Mouse (Mus musculus) myocyte (in vitro differentiated cells): Measurements from ENCODE around the gene Gm10198.

ENCODE experiments used
- E2F4 ChIP-seq: IDR thresholded peaks from one replicate; pipeline ENCODE4 v1.6.1; 2011; ENCODE audit warnings: mild to moderate bottlenecking, control low read depth, moderate library complexity; ENCODE audit not compliant: insufficient read depth
- MAX ChIP-seq: IDR thresholded peaks from one replicate; pipeline ENCODE4 v1.6.1; 2011; ENCODE audit warnings: low read depth, mild to moderate bottlenecking, control low read depth
- POLR2A ChIP-seq: IDR thresholded peaks from one replicate; pipeline ENCODE4 v1.6.1; 2011; ENCODE audit warnings: low read depth, mild to moderate bottlenecking, control low read depth, moderate library complexity; ENCODE audit not compliant: insufficient read length
- SRF ChIP-seq: IDR thresholded peaks from one replicate; pipeline ENCODE4 v1.6.1; 2011; ENCODE audit warnings: low read depth; ENCODE audit not compliant: control insufficient read depth, insufficient read length

DNA sequence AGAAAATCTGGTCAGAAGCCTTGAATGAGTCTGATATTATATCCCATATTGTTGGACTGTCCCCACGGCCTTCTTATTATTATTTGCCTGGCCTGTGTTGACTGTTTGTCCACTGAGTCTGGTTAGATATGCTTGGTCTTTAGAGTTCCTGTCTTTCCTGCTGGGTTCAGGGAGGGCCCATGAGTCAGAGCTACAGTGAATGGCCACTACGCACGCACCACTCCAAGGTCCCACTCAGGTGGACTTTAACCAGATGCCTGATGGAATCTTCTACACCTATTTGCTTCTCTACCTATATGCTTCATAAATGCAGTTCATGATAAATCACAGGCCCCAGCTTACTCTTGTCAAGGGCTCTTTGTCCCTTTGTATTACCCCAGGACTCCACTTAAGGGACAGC lies 29.8 kb downstream of the Gm10198 start:
- no peak for TF ChIP-seq POLR2A
- no peak for TF ChIP-seq E2F4
- no peak for TF ChIP-seq MAX
- no peak for TF ChIP-seq SRF
